Mouse (Mus musculus) gastrocnemius, adult 2 months (tissue): ENCODE results near the gene Hes2. TPM values are rescaled to one million over a fixed set of nuclear protein-coding genes. Genes with fewer than 3 reads are reported as not detected.

Experiments
- DNase-seq: peaks from one replicate; pipeline ENCODE4 v3.0.0; 2022
- H3K27ac ChIP-seq: fragments of 200-600 bp; 2 replicates; pipeline ENCODE4 v1.8.1; 2022; ENCODE audit warnings: mild to moderate bottlenecking
- H3K4me3 ChIP-seq: fragments of 200-600 bp; 2 replicates; pipeline ENCODE4 v1.8.1; 2022; ENCODE audit warnings: mild to moderate bottlenecking, moderate library complexity
- CTCF ChIP-seq: fragments of 200-600 bp; IDR thresholded peaks from 2 replicates; pipeline ENCODE4 v1.8.1; 2022; ENCODE audit warnings: antibody characterized with exemption, mild to moderate bottlenecking, moderate library complexity
- intact Hi-C: fragments of 180-260 bp; cut with DNase I; formaldehyde crosslinking; loops from one replicate; pipeline ENCODE4 v1.15.1; 2025
- total RNA-seq, 2 experiments: library from RNA; stranded (reverse); gene quantifications; 2 replicates each; pipeline ENCODE4 v1.2.3; 2021

Hes2 gene
- total RNA-seq, 2 experiments from 2014 or later, result not detected

DNA sequence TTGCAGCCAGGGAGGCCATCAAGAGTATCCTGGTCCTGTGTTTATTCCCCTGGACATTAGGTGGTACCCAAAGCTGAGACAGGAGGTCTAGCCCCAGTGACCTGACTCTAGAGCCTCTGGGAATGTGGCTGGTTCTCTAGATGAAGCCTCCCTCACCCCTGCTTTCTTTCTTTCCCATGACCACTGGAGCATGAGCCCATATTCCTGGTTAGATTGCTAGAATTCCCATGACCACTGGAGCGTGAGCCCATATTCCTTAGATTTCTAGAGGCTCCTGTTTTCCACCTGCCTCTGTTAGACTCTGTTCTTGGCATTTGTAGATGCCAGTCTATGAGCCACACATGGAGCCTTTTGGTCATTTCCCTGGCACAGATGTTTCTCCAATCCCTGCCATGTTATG is 43.8 kb downstream of the Hes2 start:
- DNase-seq, result no peak
- intact Hi-C loops, result no loop called here
- Histone ChIP-seq H3K4me3 (no peak overlapping the region), H3K27ac (no peak overlapping the region)
- TF ChIP-seq CTCF, result no peak

DNA sequence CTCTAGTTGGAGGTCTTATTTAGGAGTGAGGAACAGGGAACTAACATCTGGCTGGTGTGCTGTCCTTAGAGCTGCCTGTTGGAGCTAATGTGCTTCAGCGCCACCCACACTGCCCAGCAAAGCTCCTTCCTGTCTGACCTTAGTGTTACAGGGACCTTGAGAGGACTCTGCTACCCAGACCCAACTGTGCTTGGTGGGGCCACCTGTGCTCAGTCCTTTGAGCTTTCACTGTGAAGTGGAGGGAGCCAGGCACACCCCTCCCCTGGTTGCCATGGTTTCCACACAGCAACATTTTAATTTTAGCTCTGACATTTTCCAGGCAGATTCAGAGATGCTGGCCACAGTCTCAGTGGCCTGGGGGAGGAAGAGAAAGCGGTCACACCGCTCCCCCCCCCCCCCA is 44.2 kb downstream of the Hes2 start:
- no peak overlapping the region for H3K27ac ChIP-seq
- TF ChIP-seq CTCF, result no peak
- no peak overlapping the region for H3K4me3 ChIP-seq
- intact Hi-C loops, result no loop called here
- no peak for DNase-seq

DNA sequence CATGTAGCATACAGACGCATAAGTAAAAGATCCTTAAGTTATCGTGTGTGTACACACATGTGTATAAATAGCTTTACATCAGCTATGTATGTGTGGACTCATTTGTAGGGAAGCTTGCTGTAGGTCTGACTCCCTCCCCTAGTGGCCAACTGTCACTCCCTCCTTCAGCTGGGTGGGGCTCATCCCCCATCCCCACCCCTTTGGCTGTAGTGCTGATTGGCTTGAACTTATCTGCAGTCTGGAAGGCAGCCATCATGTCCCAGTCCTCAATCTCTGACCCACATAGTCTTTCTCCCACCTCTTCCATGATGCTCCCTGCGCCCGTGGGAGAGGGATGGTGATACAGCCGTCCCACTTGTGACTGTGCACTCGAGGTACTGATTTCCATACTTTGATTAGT is 46.0 kb downstream of the Hes2 start:
- Histone ChIP-seq H3K4me3 (no peak overlapping the region), H3K27ac (no peak overlapping the region)
- no peak for TF ChIP-seq CTCF
- intact Hi-C loops, result no loop called here
- DNase-seq, result no peak

DNA sequence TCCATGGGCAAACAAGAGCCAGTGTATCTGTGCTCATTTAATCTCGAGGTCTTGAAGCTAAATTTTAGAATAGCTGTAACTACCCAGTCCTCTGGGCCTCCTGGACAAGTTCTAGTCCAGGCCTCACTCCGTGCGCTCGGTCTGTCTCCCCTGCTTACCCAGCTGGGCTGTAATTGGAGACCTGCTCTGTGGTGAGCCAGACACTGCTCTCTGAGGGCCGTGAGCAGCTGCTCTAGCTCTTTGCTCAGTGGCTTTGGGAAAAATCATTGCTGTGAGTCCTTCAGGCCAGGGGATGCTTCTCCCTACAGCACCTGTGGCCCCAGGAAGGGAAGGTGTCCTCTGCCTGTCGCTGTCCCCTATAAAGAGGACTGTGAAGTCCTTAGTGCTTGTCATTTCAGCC is 47.5 kb downstream of the Hes2 start:
- H3K4me3 ChIP-seq, result 0 out of 2 replicates have a peak overlapping the region, but pooled peaks have one; percentile 7
- intact Hi-C loops, result no loop called here
- peak overlapping the region; percentile 75 for H3K27ac ChIP-seq
- TF ChIP-seq CTCF, result no peak
- peak; percentile 67 for DNase-seq

DNA sequence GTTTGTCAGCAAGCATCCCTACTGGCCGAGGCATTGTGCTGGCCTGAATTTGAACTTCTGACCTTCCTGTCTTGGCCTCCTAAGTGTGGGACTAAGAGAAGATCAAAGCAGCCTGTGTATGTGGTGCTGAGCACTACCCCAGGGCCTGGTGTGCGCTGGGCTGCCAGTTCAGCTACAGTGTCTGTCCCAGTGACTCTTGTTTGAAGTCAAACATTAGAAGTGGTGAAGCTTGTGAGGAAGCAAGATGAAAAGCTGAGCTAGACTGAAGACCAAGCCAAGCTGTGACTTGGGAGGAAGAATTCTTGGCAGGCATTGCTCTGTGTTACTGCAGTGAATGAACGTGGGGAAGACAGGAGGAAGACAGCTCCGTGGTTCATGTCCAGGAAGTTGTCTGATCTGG is 51.0 kb downstream of the Hes2 start:
- no peak overlapping the region for H3K27ac ChIP-seq
- DNase-seq, result no peak
- intact Hi-C loops, result no loop called here
- no peak for TF ChIP-seq CTCF
- H3K4me3 ChIP-seq, result no peak overlapping the region

Other genes starting within 250 kb of the Hes2 start
- gene Dnajc11, start 225.2 kb upstream of the Hes2 start, total RNA-seq, result 10 to 100 TPM; 52.8 to 70.8 TPM
- 10 to 100 TPM; 31.1 to 32.5 TPM for gene Thap3, start 169.9 kb upstream of the Hes2 start, total RNA-seq
- gene Phf13, start 162.6 kb upstream of the Hes2 start, total RNA-seq, result 1 to 10 TPM; 4.5 to 4.6 TPM
- 100 to 1,000 TPM in 1 of 2 experiments, 10 to 100 TPM in 1; 92.5 to 125 TPM for gene Klhl21, start 150.1 kb upstream of the Hes2 start, total RNA-seq
- 1 to 10 TPM; 2.4 to 3.3 TPM for gene Zbtb48, start 131.2 kb upstream of the Hes2 start, total RNA-seq
- gene Tas1r1, start 120.3 kb upstream of the Hes2 start, total RNA-seq, result under 1 TPM; 0.53 to 0.59 TPM
- 10 to 100 TPM; 10.6 to 11.7 TPM for gene Nol9, start 119.5 kb upstream of the Hes2 start, total RNA-seq
- gene Plekhg5, start 86.4 kb upstream of the Hes2 start, total RNA-seq, result 1 to 10 TPM; 4.9 to 6.6 TPM
- 1 to 10 TPM in 1 of 2 experiments, under 1 TPM in 1; 0.38 to 2.0 TPM for gene Tnfrsf25, start 42.9 kb upstream of the Hes2 start, total RNA-seq
- gene Espn, start 6.5 kb upstream of the Hes2 start, total RNA-seq, result under 1 TPM; 0.13 to 0.45 TPM
- 10 to 100 TPM; 12.7 to 22.8 TPM for gene Acot7, start 19.3 kb downstream of the Hes2 start, total RNA-seq
- gene Gpr153, start 115.4 kb downstream of the Hes2 start, total RNA-seq, result 1 to 10 TPM; 3.4 to 7.3 TPM
- gene Hes3, start 132.8 kb downstream of the Hes2 start, total RNA-seq, result not detected
- 10 to 100 TPM; 18.1 to 19.3 TPM for gene Icmt, start 138.4 kb downstream of the Hes2 start, total RNA-seq
- gene Rnf207, start 160.1 kb downstream of the Hes2 start, total RNA-seq, result not detected
- 100 to 1,000 TPM; 235 to 261 TPM for gene Rpl22, start 166.9 kb downstream of the Hes2 start, total RNA-seq
- under 1 TPM; 0.08 to 0.20 TPM for gene Chd5, start 179.8 kb downstream of the Hes2 start, total RNA-seq